Mouse (Mus musculus) kidney, adult 2 months (tissue): Measurements from ENCODE around the gene Mapk10.

Experiments used
- CTCF ChIP-seq: fragments of 200-500 bp; conservative IDR thresholded peaks from 2 replicates; pipeline ENCODE4 v1.5.1; 2011; ENCODE audit warnings: low read depth, mild to moderate bottlenecking, control low read depth, low read length, moderate library complexity, mixed read lengths; ENCODE audit not compliant: insufficient read depth, insufficient read length
- POLR2A ChIP-seq: fragments of 200-500 bp; IDR thresholded peaks from one replicate; pipeline ENCODE4 v1.6.1; 2011; ENCODE audit warnings: low read depth, low read length, control low read depth

DNA sequence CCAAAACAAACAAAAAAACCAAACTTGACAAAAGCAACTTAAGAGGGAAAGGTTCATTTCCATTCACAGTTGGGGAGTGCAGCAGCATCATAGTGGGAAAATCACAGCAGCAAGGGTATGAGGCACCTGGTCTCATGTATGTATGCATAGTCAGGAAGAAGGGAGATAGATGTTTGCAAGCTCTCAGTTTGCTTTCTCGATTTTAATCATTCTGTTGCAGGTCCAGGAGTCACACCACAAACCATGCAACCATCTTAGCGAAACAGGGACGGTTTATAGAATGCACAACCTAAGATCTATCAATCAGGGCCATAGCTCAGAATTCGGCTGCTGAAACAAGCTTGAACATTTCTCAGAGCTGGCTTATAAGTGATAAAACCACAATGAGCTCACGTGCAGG lies 19.2 kb upstream of the Mapk10 start:
- TF ChIP-seq CTCF, result no peak
- TF ChIP-seq POLR2A, result no peak
